Mouse (Mus musculus) midbrain, postnatal 0 days (tissue): ENCODE measurements around the gene Pigk. TPM values are rescaled to one million over a fixed set of nuclear protein-coding genes. Genes with fewer than 3 reads are reported as not detected.

Experiments
- ATAC-seq: fragments of 200-750 bp; cut with Nextera tagmentation; 2 replicates; pipeline ENCODE4 v1.8.0; 2017; ENCODE audit warnings: moderate number of reproducible peaks, mild to moderate bottlenecking, moderate TSS enrichment, moderate library complexity; ENCODE audit not compliant: low FRiP score
- DNase-seq: peaks from one replicate; pipeline ENCODE4 v3.0.0-alpha.2; 2015; ENCODE audit warnings: low spot score
- H3K27ac ChIP-seq: fragments of 300-500 bp; sonication (generic); 2 replicates; pipeline ENCODE4 v1.5.1; 2014; ENCODE audit warnings: low read depth, mild to moderate bottlenecking, low read length, mixed read lengths
- H3K27me3 ChIP-seq: fragments of 300-500 bp; sonication (generic); 2 replicates; pipeline ENCODE4 v1.6.1; 2014; ENCODE audit warnings: low read length, control low read depth, mixed read lengths; ENCODE audit not compliant: insufficient read depth
- H3K36me3 ChIP-seq: fragments of 300-500 bp; sonication (generic); 2 replicates; pipeline ENCODE4 v1.6.1; 2014; ENCODE audit warnings: low read length, control low read depth, mixed read lengths; ENCODE audit not compliant: insufficient read depth
- H3K4me1 ChIP-seq: fragments of 300-500 bp; sonication (generic); 2 replicates; pipeline ENCODE4 v1.6.1; 2014; ENCODE audit warnings: mild to moderate bottlenecking, control low read depth, antibody characterized with exemption, low read length, mixed read lengths; ENCODE audit not compliant: insufficient read depth
- H3K4me2 ChIP-seq: fragments of 300-500 bp; sonication (generic); 2 replicates; pipeline ENCODE4 v1.6.1; 2014; ENCODE audit warnings: low read depth, mild to moderate bottlenecking, low read length, mixed read lengths; ENCODE audit not compliant: poor library complexity, severe bottlenecking
- H3K4me3 ChIP-seq: fragments of 300-500 bp; sonication (generic); 2 replicates; pipeline ENCODE4 v1.5.1; 2014; ENCODE audit warnings: low read depth, mild to moderate bottlenecking, low read length, moderate library complexity
- H3K9ac ChIP-seq: fragments of 300-500 bp; sonication (generic); replicated peaks from 2 replicates; pipeline ENCODE4 v1.6.1; 2014; ENCODE audit warnings: mild to moderate bottlenecking, low read length, moderate library complexity, mixed read lengths; ENCODE audit not compliant: poor library complexity, severe bottlenecking
- H3K9me3 ChIP-seq: fragments of 300-500 bp; sonication (generic); 2 replicates; pipeline ENCODE4 v1.6.1; 2016; ENCODE audit warnings: low read length, control low read depth
- CTCF ChIP-seq: IDR thresholded peaks from 2 replicates; pipeline ENCODE4 v1.5.1; 2016; ENCODE audit warnings: antibody characterized with exemption, mild to moderate bottlenecking
- WGBS: fragments of 180-500 bp; shearing (Covaris S2); extraction: QIAGEN DNeasy Blood & Tissue Kit; methylation state at CpG from one replicate; pipeline ENCODE4 v1.1.7; 2014; 5-methylcytosine and 5-hydroxymethylcytosine counted together
- polyA plus RNA-seq: library from polyadenylated mRNA; unstranded; fragments of >200 nt; fragmentation: Nextera tagmentation; extraction: Ambion mirVana; gene quantifications from 2 replicates; pipeline ENCODE4 v1.2.1, GENCODE M21; 2015
- total RNA-seq: library from RNA; depleted of rRNA; stranded (reverse); fragments of >200 nt; gene quantifications from 2 replicates; pipeline ENCODE4 v1.2.3, GENCODE M21; 2014; rRNA removed

Gene Pigk
- total and polyA plus RNA-seq, 2 experiments from 2014 or later: 44.1 to 61.8 TPM

GRCm38 (mm10) chr3:153006893-153007292 is 293.0 kb downstream of the Pigk start:
- no peak overlapping the region for H3K27ac ChIP-seq
- H3K36me3 ChIP-seq: no peaks in the 10 kb centered on the region
- H3K9ac ChIP-seq: no peak overlapping the region
- no peak for ATAC-seq
- no peak overlapping the region for H3K4me2 ChIP-seq
- H3K27me3 ChIP-seq: no peaks in the 10 kb centered on the region
- 93% methylated on average over 6 of the region's 6 CpGs for WGBS
- no peaks in the 10 kb centered on the region for H3K9me3 ChIP-seq
- TF ChIP-seq CTCF: no peak
- no peak overlapping the region for H3K4me3 ChIP-seq
- no peak for DNase-seq
- no peaks in the 10 kb centered on the region for H3K4me1 ChIP-seq

GRCm38 (mm10) chr3:153016355-153016754 is 302.5 kb downstream of the Pigk start:
- Histone ChIP-seq H3K4me2 (no peak overlapping the region), H3K36me3 (no peaks in the 10 kb centered on the region), H3K27me3 (no peaks in the 10 kb centered on the region), H3K4me3 (no peak overlapping the region), H3K4me1 (no peaks in the 10 kb centered on the region), H3K27ac (no peak overlapping the region), H3K9me3 (no peaks in the 10 kb centered on the region), H3K9ac (no peak overlapping the region)
- DNase-seq (no peak), ATAC-seq (no peak)
- no peak for TF ChIP-seq CTCF
- WGBS: 71% methylated on average over 8 of the region's 8 CpGs

- no peak overlapping the region for H3K4me3 ChIP-seq
- no peaks in the 10 kb centered on the region for H3K36me3 ChIP-seq
- peak; percentile 83 for DNase-seq
- H3K9ac ChIP-seq: no peak overlapping the region
- H3K27ac ChIP-seq: no peak overlapping the region
- no peak for ATAC-seq
- H3K9me3 ChIP-seq: no peaks in the 10 kb centered on the region
- H3K4me1 ChIP-seq: no peaks in the 10 kb centered on the region
- H3K27me3 ChIP-seq: no peaks in the 10 kb centered on the region
- no peak overlapping the region for H3K4me2 ChIP-seq
- 60% methylated on average over 10 of the region's 10 CpGs for WGBS
- no peak for TF ChIP-seq CTCF
Measured at GRCm38 (mm10) chr3:153018051-153018450, 304.2 kb downstream of the Pigk start.

GRCm38 (mm10) chr3:153024016-153024415 is 310.1 kb downstream of the Pigk start:
- H3K36me3 ChIP-seq: no peaks in the 10 kb centered on the region
- DNase-seq (peak; percentile 9), ATAC-seq (no peak)
- H3K27ac ChIP-seq: no peak overlapping the region
- H3K4me3 ChIP-seq: no peak overlapping the region
- 76% methylated on average over 11 of the region's 11 CpGs for WGBS
- no peak for TF ChIP-seq CTCF
- no peak overlapping the region for H3K4me2 ChIP-seq
- no peaks in the 10 kb centered on the region for H3K27me3 ChIP-seq
- no peaks in the 10 kb centered on the region for H3K4me1 ChIP-seq
- H3K9me3 ChIP-seq: no peaks in the 10 kb centered on the region
- no peak overlapping the region for H3K9ac ChIP-seq

Other genes with a start within 250 kb of the Pigk start
- gene Ak5, start 45.7 kb upstream of the Pigk start, total RNA-seq: 14.0 and 16.5 TPM in 2 replicates
- gene Ak5, start 45.7 kb upstream of the Pigk start, polyA plus RNA-seq: 20.5 and 22.3 TPM in 2 replicates